Mouse (Mus musculus) heart, embryonic 14.5 days (tissue): Measurements from ENCODE around the gene B3glct. TPM values are rescaled to one million over a fixed set of nuclear protein-coding genes. Genes with fewer than 3 reads are reported as not detected.

Experiments
- ATAC-seq: fragments of 200-750 bp; cut with Nextera tagmentation; 2 replicates; pipeline ENCODE4 v1.8.0; 2017; ENCODE audit warnings: low read depth, moderate TSS enrichment; ENCODE audit not compliant: insufficient number of reproducible peaks, insufficient read depth, low FRiP score
- H3K27ac ChIP-seq, 2 experiments: fragments of 200-500 bp in 1 of 2; fragments of 300-500 bp in 1 of 2; sonication (generic) in 1 of 2; replicated peaks in 1 of 2; 2 replicates each; pipeline ENCODE4 v1.5.1; 2012 to 2014; ENCODE audit warnings: low read depth in 2 of 2, low read length in 2 of 2, control low read depth in 1 of 2, mild to moderate bottlenecking in 1 of 2, mixed read lengths in 1 of 2; ENCODE audit not compliant: control insufficient read depth in 1 of 2, insufficient read depth in 1 of 2
- H3K27me3 ChIP-seq: fragments of 300-500 bp; sonication (generic); 2 replicates; pipeline ENCODE4 v1.6.1; 2014; ENCODE audit warnings: mild to moderate bottlenecking, low read length, control low read depth; ENCODE audit not compliant: control insufficient read depth, insufficient read depth
- H3K36me3 ChIP-seq: fragments of 300-500 bp; sonication (generic); 2 replicates; pipeline ENCODE4 v1.6.1; 2014; ENCODE audit warnings: mild to moderate bottlenecking, control low read depth, low read length, mixed read lengths; ENCODE audit not compliant: control insufficient read depth, insufficient read depth
- H3K4me1 ChIP-seq, 2 experiments: fragments of 200-500 bp in 1 of 2; fragments of 300-500 bp in 1 of 2; sonication (generic) in 1 of 2; 2 replicates each; pipeline ENCODE4 v1.6.1; 2012 to 2014; ENCODE audit warnings: low read length in 2 of 2, control low read depth in 1 of 2, mixed read lengths in 1 of 2; ENCODE audit not compliant: control insufficient read depth in 2 of 2, insufficient read depth in 2 of 2
- H3K4me2 ChIP-seq: fragments of 300-500 bp; sonication (generic); 2 replicates; pipeline ENCODE4 v1.6.1; 2014; ENCODE audit warnings: mild to moderate bottlenecking, low read length
- H3K4me3 ChIP-seq, 2 experiments: fragments of 200-500 bp in 1 of 2; fragments of 300-500 bp in 1 of 2; sonication (generic) in 1 of 2; 2 replicates each; pipeline ENCODE4 v1.5.1; 2012 to 2014; ENCODE audit warnings: low read length in 2 of 2, mild to moderate bottlenecking in 2 of 2, control low read depth in 1 of 2, low read depth in 1 of 2, moderate library complexity in 1 of 2; ENCODE audit not compliant: control insufficient read depth in 1 of 2, insufficient read depth in 1 of 2
- H3K9ac ChIP-seq: fragments of 300-500 bp; sonication (generic); 2 replicates; pipeline ENCODE4 v1.6.1; 2014; ENCODE audit warnings: mild to moderate bottlenecking, low read length
- H3K9me3 ChIP-seq: fragments of 300-500 bp; sonication (generic); 2 replicates; pipeline ENCODE4 v1.6.1; 2016; ENCODE audit warnings: low read length, control low read depth; ENCODE audit not compliant: control insufficient read depth
- WGBS: fragments of 180-500 bp; shearing (Covaris S2); extraction: QIAGEN DNeasy Blood & Tissue Kit; methylation state at CpG from one replicate; pipeline ENCODE4 v1.1.7; 2014; 5-methylcytosine and 5-hydroxymethylcytosine counted together
- polyA plus RNA-seq: library from polyadenylated mRNA; unstranded; fragments of >200 nt; fragmentation: Nextera tagmentation; extraction: Ambion mirVana; gene quantifications from 2 replicates; pipeline ENCODE4 v1.2.1, GENCODE M21; 2014

Gene B3glct
- polyA plus RNA-seq, 1 experiment from 2014 or later, result 10.8 TPM

DNA sequence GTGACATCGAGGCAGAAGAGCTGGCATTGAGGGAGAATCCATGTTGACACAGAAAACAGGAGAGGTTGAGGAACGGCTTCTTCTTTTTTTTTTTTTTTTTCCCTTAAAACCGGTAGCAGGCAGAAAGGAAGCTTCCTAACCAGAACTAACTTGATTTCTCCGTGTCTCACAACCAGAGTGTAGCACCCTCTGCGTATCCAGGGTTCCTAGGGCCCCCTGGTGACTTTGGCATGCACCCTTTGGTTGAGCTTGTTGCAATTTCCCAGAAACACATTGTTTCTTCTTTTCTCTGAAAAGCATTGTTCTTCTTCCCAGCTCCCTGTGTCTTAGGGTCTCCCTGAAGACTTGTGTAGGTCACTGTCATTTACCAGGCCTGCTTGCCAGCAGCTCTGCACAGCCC is 73.8 kb downstream of the B3glct start:
- Histone ChIP-seq H3K4me1 (no peaks in the 10 kb centered on the region; a peak in 1 of 4 replicates), H3K9me3 (peaks cover 3% of the 10 kb centered on the region; the same call in 1 of the 2 replicates), H3K9ac (no peak overlapping the region), H3K27ac (no peak overlapping the region), H3K27me3 (no peaks in the 10 kb centered on the region), H3K36me3 (no peaks in the 10 kb centered on the region), H3K4me3 (no peak overlapping the region), H3K4me2 (no peak overlapping the region)
- 65% methylated on average over 4 of the region's 5 CpGs for WGBS
- ATAC-seq, result no peak

DNA sequence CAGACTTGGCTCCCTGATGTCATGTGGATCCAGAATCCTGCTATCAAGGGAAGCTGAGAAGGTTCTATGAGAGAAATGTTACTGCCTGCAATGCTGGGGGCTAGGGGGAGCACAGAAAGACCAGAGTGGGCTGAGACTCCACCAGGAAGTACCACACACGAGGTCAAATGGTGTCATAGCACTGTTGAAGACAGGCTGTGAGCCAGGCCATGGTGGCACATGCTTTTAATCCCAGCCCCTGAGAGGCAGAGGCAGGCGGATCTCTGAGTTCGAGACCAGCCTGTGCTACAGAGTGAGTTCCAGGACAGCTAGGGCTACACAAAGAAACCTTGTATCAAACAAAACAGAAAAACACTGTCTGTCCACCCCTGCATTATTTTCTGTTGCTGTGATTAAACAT is 75.0 kb downstream of the B3glct start:
- no peaks in the 10 kb centered on the region; a peak in 1 of 4 replicates for H3K4me1 ChIP-seq
- no peaks in the 10 kb centered on the region for H3K27me3 ChIP-seq
- H3K27ac ChIP-seq, result no peak overlapping the region
- H3K9me3 ChIP-seq, result peaks cover 3% of the 10 kb centered on the region; the same call in 1 of the 2 replicates
- ATAC-seq, result no peak
- H3K36me3 ChIP-seq, result peaks cover 5% of the 10 kb centered on the region; the same call in 1 of the 2 replicates
- 81% methylated on average over 3 of the region's 3 CpGs for WGBS
- no peak overlapping the region for H3K4me2 ChIP-seq
- H3K4me3 ChIP-seq, result no peak overlapping the region
- no peak overlapping the region for H3K9ac ChIP-seq

DNA sequence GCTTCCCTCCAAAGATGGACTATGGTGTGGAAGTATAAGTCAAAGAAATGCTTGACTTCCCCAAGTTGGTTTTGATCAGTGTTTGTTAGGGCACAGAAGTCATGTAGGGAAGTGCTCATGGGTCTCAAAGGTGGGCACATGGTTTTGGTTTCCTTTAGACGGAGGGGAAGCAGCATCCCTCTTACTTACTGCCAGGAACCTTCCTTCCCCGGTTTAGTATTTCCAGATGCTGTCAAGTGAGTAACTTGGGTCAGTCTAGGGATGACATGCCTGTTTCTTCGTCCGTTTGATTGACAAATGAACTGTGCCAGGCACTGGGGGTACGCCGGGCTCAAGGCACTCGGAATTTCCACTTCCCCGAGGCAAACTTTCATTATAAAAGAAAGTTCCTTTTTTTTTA is 89.1 kb downstream of the B3glct start:
- H3K4me3 ChIP-seq, result no peak overlapping the region
- ATAC-seq, result no peak
- H3K27ac ChIP-seq, result no peak overlapping the region
- H3K9ac ChIP-seq, result no peak overlapping the region
- H3K9me3 ChIP-seq, result no peaks in the 10 kb centered on the region
- H3K4me1 ChIP-seq, result no peaks in the 10 kb centered on the region
- WGBS, result 77% methylated on average over 8 of the region's 8 CpGs
- H3K4me2 ChIP-seq, result no peak overlapping the region
- H3K27me3 ChIP-seq, result no peaks in the 10 kb centered on the region
- H3K36me3 ChIP-seq, result no peaks in the 10 kb centered on the region

DNA sequence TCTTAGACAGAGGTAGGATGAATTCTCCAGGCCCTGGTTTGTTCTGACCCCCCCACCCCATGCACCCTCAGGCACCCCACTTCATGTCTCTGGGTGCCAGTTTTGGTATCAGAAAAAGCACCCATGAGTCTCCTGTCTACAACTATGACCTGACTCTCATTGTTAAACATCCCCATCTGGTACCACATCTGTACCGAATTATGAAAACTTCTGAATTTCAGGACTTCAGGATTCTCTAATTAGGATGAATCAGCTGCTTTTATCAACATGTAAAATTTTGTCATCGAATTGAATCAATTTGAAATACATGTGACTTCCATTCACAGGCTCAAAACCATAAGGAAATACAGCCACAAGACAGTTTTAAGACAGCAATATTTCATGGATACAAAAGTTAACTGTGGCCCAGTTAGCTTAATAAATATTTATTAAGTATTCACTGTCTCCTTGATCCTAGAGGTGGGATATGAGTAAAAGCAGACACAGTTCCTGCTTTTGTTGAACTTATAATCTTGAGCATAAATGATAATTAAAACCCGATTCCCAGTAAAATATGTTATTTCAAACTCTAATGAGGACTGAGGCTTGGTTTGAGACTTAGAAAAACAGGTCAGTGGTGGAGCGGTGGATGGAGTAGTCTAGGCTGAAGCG is 89.7 kb downstream of the B3glct start:
- H3K36me3 ChIP-seq, result no peaks in the 10 kb centered on the region
- H3K4me3 ChIP-seq, result no peak overlapping the region
- no peaks in the 10 kb centered on the region for H3K9me3 ChIP-seq
- ATAC-seq, result no peak
- 78% methylated on average over 5 of the region's 5 CpGs for WGBS
- H3K4me2 ChIP-seq, result no peak overlapping the region
- no peak overlapping the region for H3K27ac ChIP-seq
- H3K4me1 ChIP-seq, result no peaks in the 10 kb centered on the region
- H3K27me3 ChIP-seq, result no peaks in the 10 kb centered on the region
- H3K9ac ChIP-seq, result no peak overlapping the region

DNA sequence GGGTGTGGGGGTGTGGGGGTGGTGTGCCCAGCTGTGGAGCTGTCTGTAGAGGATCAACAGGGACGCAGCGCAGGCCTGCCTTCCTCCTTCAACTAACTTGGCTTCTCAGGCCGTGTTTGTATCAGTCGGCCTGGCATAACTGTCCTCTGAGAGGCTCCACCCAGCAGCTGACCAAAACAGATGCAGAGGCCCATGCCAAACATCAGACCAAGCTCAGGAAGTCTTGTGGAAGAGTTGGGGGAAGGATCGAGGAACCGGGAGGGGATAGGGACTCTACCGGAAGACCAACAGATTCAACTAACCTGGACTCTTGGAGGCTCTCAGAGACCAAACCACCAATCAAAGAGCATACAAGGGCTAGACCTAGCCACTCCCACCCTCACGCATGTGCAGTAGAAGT is 91.6 kb downstream of the B3glct start:
- Histone ChIP-seq H3K9me3 (no peaks in the 10 kb centered on the region), H3K27me3 (no peaks in the 10 kb centered on the region), H3K36me3 (no peaks in the 10 kb centered on the region), H3K9ac (no peak overlapping the region), H3K4me3 (no peak overlapping the region), H3K4me2 (no peak overlapping the region), H3K4me1 (no peaks in the 10 kb centered on the region), H3K27ac (no peak overlapping the region)
- 87% methylated on average over 8 of the region's 8 CpGs for WGBS
- no peak; the same call in 1 of the 2 replicates for ATAC-seq

DNA sequence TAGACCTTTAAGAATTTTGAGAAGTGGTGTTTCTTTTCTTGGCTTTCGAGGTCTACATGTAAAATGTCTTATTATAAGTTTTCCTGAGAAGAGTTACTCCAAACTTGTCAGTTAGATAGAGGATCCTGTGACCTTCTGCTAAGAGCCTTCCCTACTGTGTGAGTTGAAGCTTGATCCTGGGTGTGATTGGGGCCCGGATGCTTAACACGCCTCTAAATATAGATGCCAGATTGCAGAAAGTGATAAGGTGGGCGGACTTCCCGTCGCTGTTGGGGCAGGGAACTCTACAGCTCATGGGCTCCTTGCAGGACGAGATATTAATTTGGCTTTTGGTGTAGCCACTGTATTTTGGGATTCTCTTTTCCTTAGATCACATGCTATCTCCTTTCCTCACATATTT is 98.0 kb downstream of the B3glct start:
- no peak overlapping the region for H3K4me2 ChIP-seq
- peaks cover 15% of the 10 kb centered on the region for H3K9me3 ChIP-seq
- H3K36me3 ChIP-seq, result no peaks in the 10 kb centered on the region
- ATAC-seq, result no peak
- H3K4me3 ChIP-seq, result no peak overlapping the region
- H3K27me3 ChIP-seq, result no peaks in the 10 kb centered on the region
- no peaks in the 10 kb centered on the region for H3K4me1 ChIP-seq
- no peak overlapping the region for H3K9ac ChIP-seq
- 65% methylated on average over 7 of the region's 7 CpGs for WGBS
- no peak overlapping the region for H3K27ac ChIP-seq

DNA sequence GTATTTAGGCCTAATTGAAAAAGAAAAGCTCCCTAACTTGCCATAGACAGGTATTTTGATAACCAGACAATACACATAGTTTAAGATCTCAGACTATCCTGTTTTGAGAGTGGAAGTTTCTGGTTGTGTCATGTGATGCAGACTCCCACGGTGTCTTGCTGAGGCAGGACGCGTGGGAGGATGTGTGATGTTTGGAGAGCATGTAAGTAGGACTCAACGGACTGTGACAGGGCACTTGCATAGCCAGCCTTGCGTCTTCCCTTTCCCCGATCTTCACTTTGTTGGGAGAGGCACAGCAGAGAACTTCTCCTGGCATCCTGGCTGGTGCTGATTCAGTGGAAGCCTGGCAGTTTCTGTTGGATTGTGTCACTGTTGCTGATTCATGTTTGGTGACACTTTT is 101.7 kb downstream of the B3glct start:
- H3K27me3 ChIP-seq, result no peaks in the 10 kb centered on the region
- peaks cover 21% of the 10 kb centered on the region for H3K9me3 ChIP-seq
- WGBS, result 77% methylated on average over 6 of the region's 6 CpGs
- H3K9ac ChIP-seq, result no peak overlapping the region
- H3K4me3 ChIP-seq, result no peak overlapping the region
- no peak overlapping the region for H3K4me2 ChIP-seq
- no peak overlapping the region for H3K27ac ChIP-seq
- no peaks in the 10 kb centered on the region for H3K36me3 ChIP-seq
- H3K4me1 ChIP-seq, result no peaks in the 10 kb centered on the region
- ATAC-seq, result no peak

DNA sequence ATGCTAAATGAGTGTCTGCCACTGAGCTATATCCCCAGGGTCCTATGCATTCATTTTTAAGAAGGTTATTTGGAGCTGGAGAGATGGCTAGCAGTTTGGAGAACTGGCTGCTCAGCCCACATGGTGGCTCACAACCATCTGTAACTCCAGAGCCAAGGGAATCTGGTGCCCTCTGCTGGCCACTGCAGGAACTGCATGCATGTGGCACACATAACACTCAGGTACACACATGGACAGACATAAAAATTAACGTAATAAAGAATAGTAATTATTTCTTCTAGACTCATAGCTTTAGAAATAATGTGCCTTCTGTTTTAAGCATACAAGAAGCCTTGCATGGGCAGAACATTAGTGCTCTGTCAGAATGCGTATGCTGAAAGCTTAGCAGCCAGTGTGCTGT is 102.4 kb downstream of the B3glct start:
- no peak overlapping the region for H3K9ac ChIP-seq
- ATAC-seq, result no peak
- no peak overlapping the region for H3K4me3 ChIP-seq
- H3K27me3 ChIP-seq, result no peaks in the 10 kb centered on the region
- 86% methylated on average over 2 of the region's 2 CpGs for WGBS
- H3K27ac ChIP-seq, result no peak overlapping the region
- H3K36me3 ChIP-seq, result no peaks in the 10 kb centered on the region
- H3K9me3 ChIP-seq, result peaks cover 24% of the 10 kb centered on the region
- no peak overlapping the region for H3K4me2 ChIP-seq
- H3K4me1 ChIP-seq, result no peaks in the 10 kb centered on the region
